In genomic region chr7:88161586-88161985, GRCm38 (mm10) we compare ENCODE assay signal across 19 mouse cellular contexts.
"Had no signal": no experiment of that assay in that cellular context is flagged by ENCODE, and none has a peak within 500 bp of the region (broad histone marks: within the 10 kb centered on the region; RNA-seq: fewer than 3 reads in every experiment).

No protein-coding gene starts in this region.

- H3K27ac ChIP-seq: liver, embryonic 15.5 days; lung, embryonic 15.5 days; macrophage; midbrain, embryonic 13.5 days; neural tube, embryonic 12.5 days; stomach, embryonic 15.5 days; stomach, postnatal 0 days had no signal

- H3K27me3 ChIP-seq: liver, embryonic 15.5 days; lung, embryonic 15.5 days; megakaryocyte, embryonic 14.5 days; midbrain, embryonic 13.5 days; neural tube, embryonic 12.5 days; stomach, embryonic 15.5 days had no signal

- H3K4me2 ChIP-seq: liver, embryonic 15.5 days; lung, embryonic 15.5 days; midbrain, embryonic 11.5 days; midbrain, embryonic 13.5 days; neural tube, embryonic 12.5 days; stomach, embryonic 15.5 days had no signal

- H3K9me3 ChIP-seq: liver, embryonic 15.5 days; lung, embryonic 15.5 days; megakaryocyte, embryonic 14.5 days; midbrain, embryonic 13.5 days; neural tube, embryonic 12.5 days; stomach, embryonic 15.5 days had no signal

- H3K9ac ChIP-seq: liver, embryonic 15.5 days; liver, postnatal 0 days; lung, embryonic 15.5 days; midbrain, embryonic 13.5 days; neural tube, embryonic 12.5 days; stomach, embryonic 15.5 days had no signal

- DNase-seq: liver, postnatal 0 days; lung, adult 2 months; lung, postnatal 14 days; lung, postnatal 36 days; right cerebral cortex, postnatal 14 days; thymus, adult 2 months; thymus, postnatal 25 days; thymus, postnatal 4 days had no signal

- H3K36me3 ChIP-seq: liver, embryonic 15.5 days; lung, embryonic 15.5 days; midbrain, embryonic 13.5 days; neural tube, embryonic 12.5 days; stomach, embryonic 15.5 days had no signal

- H3K4me3 ChIP-seq: liver, embryonic 15.5 days; lung, embryonic 15.5 days; megakaryocyte, embryonic 14.5 days; midbrain, embryonic 13.5 days; neural tube, embryonic 12.5 days; stomach, embryonic 15.5 days had no signal

- H3K4me1 ChIP-seq: liver, embryonic 15.5 days; lung, embryonic 15.5 days; megakaryocyte, embryonic 14.5 days; midbrain, embryonic 13.5 days; neural tube, embryonic 12.5 days; stomach, embryonic 15.5 days had no signal

- ATAC-seq: liver, postnatal 0 days; lung, postnatal 0 days; midbrain, embryonic 13.5 days; midbrain, embryonic 16.5 days had no signal
